Mouse (Mus musculus): ENCODE measurements at regions not wholly inside any gene's neighbourhood (a gene's known extent, or its start where the extent isn't known, plus 50 kb on each side); places are given as distances from the start of the nearest gene placed in this dataset.
A peak's percentile ranks its signal among the peaks of the same experiment; 100 is the strongest.

DNA sequence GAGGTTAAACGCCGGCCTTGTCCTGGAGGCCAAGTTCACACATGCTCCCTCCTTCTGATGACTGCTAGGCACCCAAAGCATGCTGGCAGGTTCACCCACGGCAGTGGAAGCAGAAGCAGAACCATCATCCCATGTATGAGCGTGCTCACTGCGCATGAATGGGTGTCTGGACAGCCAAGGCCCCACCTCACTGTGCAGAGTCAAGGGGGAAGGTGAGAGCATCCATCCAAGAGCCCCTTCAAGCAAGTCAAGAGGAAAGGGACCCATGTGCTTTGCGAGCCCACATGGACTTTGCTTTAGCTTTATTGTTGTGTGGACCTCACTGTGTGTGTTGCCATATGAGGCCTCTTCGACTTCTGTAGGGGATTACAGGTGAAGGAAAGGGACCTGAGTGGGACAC lies 319.9 kb downstream of the Rps6kc1 start:
- Histone ChIP-seq H3K36me3 (ENCODE audit: control insufficient read depth, insufficient read depth, low read length) (no peaks in the 10 kb centered on the region), H3K4me3 (ENCODE audit: control insufficient read depth, low read depth, low read length) (peak overlapping the region; percentile 28; the same call in 1 of the 2 replicates), H3K27ac (ENCODE audit: control insufficient read depth, insufficient read depth, low read depth, low read length) (no peak overlapping the region), H3K4me1 (ENCODE audit: control insufficient read depth, insufficient read depth, low read length) (no peaks in the 10 kb centered on the region), H3K27me3 (ENCODE audit: control insufficient read depth, insufficient read depth, low read length) (no peaks in the 10 kb centered on the region)
- TF ChIP-seq CTCF (IDR thresholded peaks at IDR 0.05; ENCODE audit: control insufficient read depth, insufficient read depth, insufficient replicate concordance, low read depth, low read length) (no peak), POLR2A (IDR thresholded peaks at IDR 0.05; ENCODE audit: control insufficient read depth, low read depth, low read length) (no peak)

DNA sequence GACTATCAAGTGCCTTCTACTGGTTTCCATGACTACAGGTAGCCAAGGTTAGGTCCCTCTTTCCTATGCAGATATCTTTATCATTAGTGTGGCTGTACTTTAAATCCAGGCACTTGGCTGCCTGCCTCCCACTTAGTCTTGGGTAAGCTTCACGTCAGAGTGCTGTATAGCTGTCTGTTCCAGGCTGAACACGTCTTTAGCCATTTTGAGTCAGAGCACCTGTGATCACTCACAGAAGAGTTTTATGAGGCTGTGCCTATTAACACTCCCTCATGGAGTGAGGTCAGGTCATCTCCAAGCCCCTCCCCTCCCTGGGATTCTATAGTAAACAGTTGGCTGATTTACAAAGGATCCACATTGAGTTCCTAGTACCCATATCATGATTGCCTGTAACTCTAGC lies 322.0 kb downstream of the Rps6kc1 start:
- H3K4me1 ChIP-seq (ENCODE audit: control insufficient read depth, insufficient read depth, low read length): no peaks in the 10 kb centered on the region
- H3K36me3 ChIP-seq (ENCODE audit: control insufficient read depth, insufficient read depth, low read length): no peaks in the 10 kb centered on the region
- TF ChIP-seq POLR2A (IDR thresholded peaks at IDR 0.05; ENCODE audit: control insufficient read depth, low read depth, low read length): no peak
- TF ChIP-seq CTCF (IDR thresholded peaks at IDR 0.05; ENCODE audit: control insufficient read depth, insufficient read depth, insufficient replicate concordance, low read depth, low read length): no peak
- H3K4me3 ChIP-seq (ENCODE audit: control insufficient read depth, low read depth, low read length): no peak overlapping the region
- no peak overlapping the region for H3K27ac ChIP-seq (ENCODE audit: control insufficient read depth, insufficient read depth, low read depth, low read length)
- H3K27me3 ChIP-seq (ENCODE audit: control insufficient read depth, insufficient read depth, low read length): no peaks in the 10 kb centered on the region

DNA sequence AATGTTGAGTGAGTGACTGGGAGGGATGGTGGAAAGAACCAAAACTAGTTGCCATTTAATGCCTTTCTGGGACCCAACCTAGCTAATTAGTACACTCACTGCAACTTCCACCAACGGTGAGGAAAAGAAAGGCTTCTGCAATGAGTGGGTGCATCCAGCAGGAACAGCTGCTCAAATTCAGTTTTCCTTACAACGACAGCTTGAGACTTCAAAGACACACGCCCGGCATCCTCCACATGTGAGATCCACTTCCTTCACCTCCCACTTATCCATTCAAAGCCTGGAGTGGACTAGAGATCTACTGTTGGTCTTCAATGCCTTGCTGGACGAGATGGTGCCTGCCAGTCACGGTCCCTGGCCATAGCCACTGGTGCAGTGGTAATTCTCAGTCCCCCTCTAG lies 328.3 kb downstream of the Rps6kc1 start:
- no peak overlapping the region for H3K4me3 ChIP-seq (ENCODE audit: control insufficient read depth, low read depth, low read length)
- TF ChIP-seq POLR2A (IDR thresholded peaks at IDR 0.05; ENCODE audit: control insufficient read depth, low read depth, low read length): no peak
- H3K36me3 ChIP-seq (ENCODE audit: control insufficient read depth, insufficient read depth, low read length): no peaks in the 10 kb centered on the region
- no peaks in the 10 kb centered on the region for H3K4me1 ChIP-seq (ENCODE audit: control insufficient read depth, insufficient read depth, low read length)
- no peaks in the 10 kb centered on the region for H3K27me3 ChIP-seq (ENCODE audit: control insufficient read depth, insufficient read depth, low read length)
- H3K27ac ChIP-seq (ENCODE audit: control insufficient read depth, insufficient read depth, low read depth, low read length): no peak overlapping the region

DNA sequence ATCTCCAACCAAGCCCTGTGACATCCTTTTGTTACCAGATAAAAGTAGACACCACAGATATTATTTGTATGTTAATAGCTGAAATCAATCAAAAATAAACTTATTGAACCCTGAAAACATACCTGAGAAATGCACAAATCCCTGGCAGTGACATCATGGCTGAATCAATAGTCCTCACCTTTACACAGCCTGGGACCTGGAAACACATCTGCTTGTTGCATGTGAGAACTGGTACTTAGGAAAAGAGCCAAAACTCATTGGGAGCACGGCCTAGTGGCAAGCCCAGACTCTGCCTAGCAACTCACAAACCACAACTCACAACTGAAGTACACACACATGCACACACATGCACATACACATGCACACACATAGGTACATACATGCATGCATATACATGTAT lies 330.9 kb downstream of the Rps6kc1 start:
- Histone ChIP-seq H3K27ac (ENCODE audit: control insufficient read depth, insufficient read depth, low read depth, low read length) (no peak overlapping the region), H3K27me3 (ENCODE audit: control insufficient read depth, insufficient read depth, low read length) (no peaks in the 10 kb centered on the region), H3K4me3 (ENCODE audit: control insufficient read depth, low read depth, low read length) (no peak overlapping the region), H3K4me1 (ENCODE audit: control insufficient read depth, insufficient read depth, low read length) (no peaks in the 10 kb centered on the region), H3K36me3 (ENCODE audit: control insufficient read depth, insufficient read depth, low read length) (no peaks in the 10 kb centered on the region)
- TF ChIP-seq CTCF (IDR thresholded peaks at IDR 0.05; ENCODE audit: control insufficient read depth, insufficient read depth, insufficient replicate concordance, low read depth, low read length): no peak
- TF ChIP-seq POLR2A (IDR thresholded peaks at IDR 0.05; ENCODE audit: control insufficient read depth, low read depth, low read length): no peak

DNA sequence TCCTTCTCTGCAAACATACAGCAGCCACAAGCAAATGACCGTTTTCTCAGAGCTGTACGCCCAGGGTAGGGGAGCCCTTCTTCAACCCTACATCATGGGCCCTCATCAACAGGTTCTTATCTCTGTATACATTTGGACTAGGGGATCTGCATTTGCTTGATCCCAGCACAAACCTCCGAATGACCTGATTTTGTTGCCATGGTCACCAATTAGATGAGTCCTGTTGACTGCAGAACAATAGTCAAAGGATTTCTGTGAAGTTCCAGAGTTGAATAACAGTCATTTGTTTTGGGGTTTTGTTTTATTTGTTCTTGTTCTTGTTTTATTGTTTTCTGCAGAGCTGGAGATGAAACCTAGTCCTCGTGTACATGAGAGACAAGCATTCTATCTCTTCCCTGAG lies 340.6 kb downstream of the Rps6kc1 start:
- no peaks in the 10 kb centered on the region for H3K36me3 ChIP-seq (ENCODE audit: control insufficient read depth, insufficient read depth, low read length)
- no peak overlapping the region for H3K27ac ChIP-seq (ENCODE audit: control insufficient read depth, insufficient read depth, low read depth, low read length)
- TF ChIP-seq POLR2A (IDR thresholded peaks at IDR 0.05; ENCODE audit: control insufficient read depth, low read depth, low read length) (no peak), CTCF (IDR thresholded peaks at IDR 0.05; ENCODE audit: control insufficient read depth, insufficient read depth, insufficient replicate concordance, low read depth, low read length) (no peak)
- H3K27me3 ChIP-seq (ENCODE audit: control insufficient read depth, insufficient read depth, low read length): no peaks in the 10 kb centered on the region
- H3K4me3 ChIP-seq (ENCODE audit: control insufficient read depth, low read depth, low read length): no peak overlapping the region
- H3K4me1 ChIP-seq (ENCODE audit: control insufficient read depth, insufficient read depth, low read length): no peaks in the 10 kb centered on the region

DNA sequence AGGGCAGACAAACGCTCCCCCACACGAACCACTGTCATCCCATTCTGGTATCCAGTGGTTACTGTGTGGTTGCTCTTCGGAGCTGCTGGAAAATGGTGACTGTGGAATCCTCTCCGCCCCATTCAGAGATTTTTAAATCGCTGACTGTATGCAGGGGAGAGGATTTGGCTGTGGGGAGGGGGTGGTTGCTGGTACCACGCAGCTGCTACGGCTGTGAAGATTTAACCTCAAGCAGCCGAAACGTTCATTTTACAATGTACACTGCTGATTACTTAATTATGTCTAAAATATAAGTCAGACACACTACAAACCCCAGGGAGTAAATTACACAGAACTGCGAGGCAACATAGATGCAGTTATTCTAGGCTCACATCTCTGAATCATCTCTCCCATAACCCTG lies 341.0 kb downstream of the Rps6kc1 start:
- Histone ChIP-seq H3K27me3 (ENCODE audit: control insufficient read depth, insufficient read depth, low read length) (no peaks in the 10 kb centered on the region), H3K4me1 (ENCODE audit: control insufficient read depth, insufficient read depth, low read length) (no peaks in the 10 kb centered on the region), H3K4me3 (ENCODE audit: control insufficient read depth, low read depth, low read length) (no peak overlapping the region), H3K36me3 (ENCODE audit: control insufficient read depth, insufficient read depth, low read length) (no peaks in the 10 kb centered on the region), H3K27ac (ENCODE audit: control insufficient read depth, insufficient read depth, low read depth, low read length) (no peak overlapping the region)
- TF ChIP-seq CTCF (IDR thresholded peaks at IDR 0.05; ENCODE audit: control insufficient read depth, insufficient read depth, insufficient replicate concordance, low read depth, low read length): no peak
- no peak for TF ChIP-seq POLR2A (IDR thresholded peaks at IDR 0.05; ENCODE audit: control insufficient read depth, low read depth, low read length)

DNA sequence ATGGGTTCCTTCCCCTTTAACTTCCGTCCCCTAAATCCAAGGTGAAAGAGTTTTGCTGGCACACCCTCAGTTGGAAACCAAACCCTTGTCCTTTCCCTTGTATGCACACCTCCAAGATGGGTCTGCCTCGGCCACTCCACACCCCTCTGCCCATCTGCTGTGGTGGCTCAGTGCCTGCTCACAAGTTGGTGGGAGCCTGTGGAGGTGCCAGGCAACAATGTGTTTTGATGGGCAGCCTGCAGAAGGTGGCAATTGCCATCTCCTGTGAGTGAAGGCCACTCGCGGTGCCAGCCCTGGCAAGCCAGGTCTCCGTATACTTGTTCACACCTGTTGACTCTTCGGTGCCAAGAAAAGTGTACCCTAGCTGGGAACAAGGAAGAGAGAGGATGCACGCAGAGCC lies 344.8 kb downstream of the Rps6kc1 start:
- no peak overlapping the region for H3K4me3 ChIP-seq (ENCODE audit: control insufficient read depth, low read depth, low read length)
- TF ChIP-seq POLR2A (IDR thresholded peaks at IDR 0.05; ENCODE audit: control insufficient read depth, low read depth, low read length): no peak
- TF ChIP-seq CTCF (IDR thresholded peaks at IDR 0.05; ENCODE audit: control insufficient read depth, insufficient read depth, insufficient replicate concordance, low read depth, low read length): no peak
- H3K4me1 ChIP-seq (ENCODE audit: control insufficient read depth, insufficient read depth, low read length): no peaks in the 10 kb centered on the region
- no peaks in the 10 kb centered on the region for H3K36me3 ChIP-seq (ENCODE audit: control insufficient read depth, insufficient read depth, low read length)
- H3K27me3 ChIP-seq (ENCODE audit: control insufficient read depth, insufficient read depth, low read length): no peaks in the 10 kb centered on the region
- no peak overlapping the region for H3K27ac ChIP-seq (ENCODE audit: control insufficient read depth, insufficient read depth, low read depth, low read length)

DNA sequence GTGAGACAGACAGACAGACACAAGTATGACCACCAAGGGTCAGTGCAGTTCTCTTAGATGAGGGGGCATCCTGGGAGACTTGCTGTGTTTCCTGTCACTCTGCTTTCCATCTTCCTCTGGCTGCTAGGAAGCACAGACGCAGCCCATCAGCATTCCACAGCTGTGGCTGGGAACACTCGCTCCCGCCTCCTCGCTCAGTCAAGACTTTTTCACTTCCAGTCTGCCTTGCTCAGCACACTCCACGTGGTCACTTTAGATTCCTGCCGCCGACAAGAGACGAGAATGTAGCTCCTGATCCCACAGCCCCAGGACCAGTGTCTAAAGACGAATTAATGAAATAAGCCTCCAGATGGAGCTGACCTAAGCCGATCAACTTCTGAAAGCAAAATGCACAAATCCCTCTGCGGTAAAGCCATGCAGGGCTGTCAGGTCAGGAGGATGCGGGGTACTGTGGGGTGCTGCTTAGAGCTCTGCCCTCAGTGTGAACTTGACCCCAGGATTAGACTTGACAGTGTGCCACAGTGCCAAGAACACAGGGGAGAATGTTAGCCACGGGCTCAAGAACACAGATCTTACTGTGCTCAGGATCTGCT lies 348.6 kb downstream of the Rps6kc1 start:
- TF ChIP-seq CTCF (IDR thresholded peaks at IDR 0.05; ENCODE audit: control insufficient read depth, insufficient read depth, insufficient replicate concordance, low read depth, low read length) (no peak), POLR2A (IDR thresholded peaks at IDR 0.05; ENCODE audit: control insufficient read depth, low read depth, low read length) (no peak)
- Histone ChIP-seq H3K27ac (ENCODE audit: control insufficient read depth, insufficient read depth, low read depth, low read length) (no peak overlapping the region), H3K4me1 (ENCODE audit: control insufficient read depth, insufficient read depth, low read length) (no peaks in the 10 kb centered on the region; the same call in 1 of the 2 replicates), H3K27me3 (ENCODE audit: control insufficient read depth, insufficient read depth, low read length) (no peaks in the 10 kb centered on the region), H3K4me3 (ENCODE audit: control insufficient read depth, low read depth, low read length) (no peak overlapping the region), H3K36me3 (ENCODE audit: control insufficient read depth, insufficient read depth, low read length) (no peaks in the 10 kb centered on the region)
